Mouse (Mus musculus): ENCODE measurements at regions not wholly inside any gene's neighbourhood (a gene's known extent, or its start where the extent isn't known, plus 50 kb on each side); places are given as distances from the start of the nearest gene placed in this dataset.

GRCm38 (mm10) chr12:71778137-71778536 is 52.7 kb upstream of the Daam1 start:
- no peak for DNase-seq (ENCODE audit: low read depth, low spot score)

DNA sequence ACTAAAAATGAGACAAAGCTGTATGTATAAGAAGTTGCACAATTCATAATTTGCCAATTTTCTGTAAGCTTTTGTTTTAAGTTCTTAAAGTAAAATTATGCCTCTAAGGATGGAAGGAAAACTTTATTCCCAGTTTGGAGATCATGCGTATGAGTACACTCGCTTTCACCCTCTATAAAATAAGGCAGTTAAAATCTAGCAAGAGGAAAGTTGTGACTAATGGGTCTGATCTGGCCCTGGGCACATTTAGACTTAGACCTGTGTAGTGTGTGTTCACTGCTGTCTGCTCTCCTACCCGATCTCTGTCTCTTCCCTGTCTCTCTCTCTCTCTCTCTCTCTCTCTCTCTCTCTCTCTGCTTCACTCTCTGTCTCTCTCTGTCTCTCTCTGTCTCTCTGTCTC is 51.9 kb upstream of the Daam1 start:
- no peak for DNase-seq (ENCODE audit: low read depth, low spot score)

DNA sequence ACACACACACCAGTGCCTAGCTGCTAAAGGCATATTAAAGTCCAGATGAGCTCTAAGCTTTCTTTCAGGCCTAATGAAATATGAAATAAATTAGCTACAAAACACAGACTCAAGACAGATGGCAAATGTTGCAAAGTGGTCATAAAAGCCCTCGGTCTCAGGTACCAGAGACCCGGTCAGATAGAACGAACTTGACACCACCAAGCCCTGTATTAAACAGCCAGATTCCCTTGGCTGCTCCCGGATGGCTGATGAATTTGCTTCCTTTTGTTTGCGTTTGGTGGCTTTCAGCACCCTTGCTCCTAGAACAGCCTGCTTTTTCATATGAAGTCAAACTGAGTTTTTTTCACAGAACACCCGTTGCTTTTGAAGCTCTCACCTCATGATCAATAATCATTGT is 51.5 kb upstream of the Daam1 start:
- no peak for DNase-seq (ENCODE audit: low read depth, low spot score)

Data from CD4-positive helper T cell, adult 2 months (primary cell).